Mouse (Mus musculus): ENCODE results near the gene A630095N17Rik. TPM values are rescaled to one million over a fixed set of nuclear protein-coding genes. Genes with fewer than 3 reads are reported as not detected.
A peak's percentile ranks its signal among the peaks of the same experiment; 100 is the strongest.

Gene A630095N17Rik
- polyA plus RNA-seq, 1 experiment, result not detected

GRCm38 (mm10) chr1:75182160-75182559, 49.7 kb downstream of the A630095N17Rik start:
- no peak overlapping the region for H3K27ac ChIP-seq (ENCODE audit: insufficient read depth, low read length)
- no peaks in the 10 kb centered on the region for H3K4me1 ChIP-seq (ENCODE audit: control insufficient read depth, insufficient read depth, low read length)
- no peak for TF ChIP-seq CTCF (IDR thresholded peaks at IDR 0.05; ENCODE audit: borderline replicate concordance, insufficient read depth, low read length)
- TF ChIP-seq POLR2A (IDR thresholded peaks at IDR 0.05; ENCODE audit: low read depth, low read length), result no peak
- H3K4me3 ChIP-seq (ENCODE audit: insufficient read depth, low read length), result no peak overlapping the region

GRCm38 (mm10) chr1:75181377-75181870, 50.5 kb downstream of the A630095N17Rik start:
- no peak for TF ChIP-seq CTCF (IDR thresholded peaks at IDR 0.05; ENCODE audit: borderline replicate concordance, insufficient read depth, low read length)
- no peak for TF ChIP-seq POLR2A (IDR thresholded peaks at IDR 0.05; ENCODE audit: low read depth, low read length)
- no peak overlapping the region for H3K4me3 ChIP-seq (ENCODE audit: insufficient read depth, low read length)
- H3K27ac ChIP-seq (ENCODE audit: insufficient read depth, low read length), result no peak overlapping the region
- no peaks in the 10 kb centered on the region for H3K4me1 ChIP-seq (ENCODE audit: control insufficient read depth, insufficient read depth, low read length)

GRCm38 (mm10) chr1:75180741-75181140, 51.2 kb downstream of the A630095N17Rik start:
- TF ChIP-seq CTCF (IDR thresholded peaks at IDR 0.05; ENCODE audit: borderline replicate concordance, insufficient read depth, low read length), result no peak
- no peak overlapping the region for H3K27ac ChIP-seq (ENCODE audit: insufficient read depth, low read length)

DNA sequence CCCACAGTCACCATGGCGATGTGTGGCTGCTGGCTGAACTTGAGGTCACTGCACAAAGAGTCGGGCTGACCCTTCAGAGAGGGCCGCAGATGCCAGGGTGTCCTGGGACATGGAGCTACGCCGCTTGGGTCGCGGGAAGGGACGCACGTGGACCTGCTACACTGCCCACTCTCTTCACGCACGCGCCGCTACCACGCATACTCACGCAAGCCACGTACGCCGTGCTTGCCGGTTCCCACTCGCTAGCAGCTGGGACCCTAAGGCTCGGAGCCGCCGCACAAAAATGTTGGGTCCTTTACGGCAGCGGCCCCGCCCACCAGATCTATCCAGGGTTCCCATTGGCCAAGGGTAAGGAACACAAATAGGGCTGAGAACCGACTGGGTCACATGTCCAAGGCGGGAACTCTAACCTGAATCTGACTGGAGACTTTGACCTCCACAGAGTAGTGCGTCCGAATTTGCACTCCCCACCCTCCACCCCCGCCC, 51.8 kb downstream of the A630095N17Rik start, which contains the start of gene Abcb6:
TSS of gene Abcb6 (minus strand) at position 288 of the 486 bp plus-strand sequence.
- Histone ChIP-seq H3K4me3 (ENCODE audit: insufficient read depth, low read length) (peak within 1 kb of the TSS; percentile 52), H3K27ac (ENCODE audit: insufficient read depth, low read length) (no peak within 1 kb of the TSS; the same call in 1 of the 2 replicates), H3K4me1 (ENCODE audit: control insufficient read depth, insufficient read depth, low read length) (no peaks in the 10 kb centered on the region)
- no peak for TF ChIP-seq CTCF (IDR thresholded peaks at IDR 0.05; ENCODE audit: borderline replicate concordance, insufficient read depth, low read length)
- peak; percentile 64 for TF ChIP-seq POLR2A (IDR thresholded peaks at IDR 0.05; ENCODE audit: low read depth, low read length)

More at GRCm38 (mm10) chr1:75180741-75181140, 51.2 kb downstream of the A630095N17Rik start:
- no peak overlapping the region for H3K4me3 ChIP-seq (ENCODE audit: insufficient read depth, low read length)
- no peaks in the 10 kb centered on the region for H3K4me1 ChIP-seq (ENCODE audit: control insufficient read depth, insufficient read depth, low read length)

DNA sequence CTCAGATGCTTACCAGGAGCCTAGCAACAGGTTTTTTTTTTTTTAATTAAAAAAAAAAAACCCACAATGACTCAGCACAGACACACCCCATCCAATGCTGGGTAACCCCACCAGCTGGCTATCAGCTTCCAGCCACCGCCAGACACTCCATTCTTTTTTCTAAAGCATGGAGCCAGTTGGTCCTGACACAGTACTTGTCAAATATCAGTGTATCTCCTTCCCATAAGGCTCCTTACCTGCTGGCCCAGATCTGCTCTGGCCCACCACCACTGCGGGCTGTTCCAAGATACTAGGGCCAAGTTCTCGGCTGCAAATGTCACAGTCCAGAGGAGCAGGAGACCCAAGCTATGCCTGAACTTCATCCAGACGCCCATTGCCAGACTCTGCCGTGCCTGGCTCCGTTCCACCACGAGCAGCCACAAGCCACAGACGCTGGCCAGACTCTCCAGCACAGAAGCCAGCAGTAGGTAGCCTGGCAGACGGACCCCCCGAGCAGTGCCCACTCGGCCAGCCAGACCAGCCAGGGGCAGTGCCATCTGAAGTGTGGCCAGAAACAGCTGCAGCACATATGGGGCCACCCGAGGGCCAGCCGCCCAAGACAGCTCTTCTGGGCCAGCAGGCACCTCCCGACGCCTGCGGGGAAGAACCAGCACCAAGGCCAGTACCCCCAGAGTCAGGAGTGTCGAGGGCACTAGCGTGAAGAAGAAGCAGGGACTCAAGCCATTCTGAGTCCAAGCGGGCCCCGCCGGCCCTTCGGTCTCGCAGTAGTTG, 52.4 kb downstream of the A630095N17Rik start:
- H3K27ac ChIP-seq (ENCODE audit: insufficient read depth, low read length), result no peak overlapping the region; the same call in 1 of the 2 replicates
- no peaks in the 10 kb centered on the region for H3K4me1 ChIP-seq (ENCODE audit: control insufficient read depth, insufficient read depth, low read length)
- TF ChIP-seq POLR2A (IDR thresholded peaks at IDR 0.05; ENCODE audit: low read depth, low read length) (no peak), CTCF (IDR thresholded peaks at IDR 0.05; ENCODE audit: borderline replicate concordance, insufficient read depth, low read length) (no peak)
- H3K4me3 ChIP-seq (ENCODE audit: insufficient read depth, low read length), result peak overlapping the region; percentile 52

Other genes with a start within 250 kb of the A630095N17Rik start
- 9.1 and 10.3 TPM in 2 replicates for gene Nhej1, start 106.9 kb downstream of the A630095N17Rik start, polyA plus RNA-seq (2011; ENCODE audit: insufficient read length, low read depth, missing spikeins)
- 0.42 TPM in 1 of 2 replicates, not detected in the other for gene Slc23a3, start 98.2 kb downstream of the A630095N17Rik start, polyA plus RNA-seq (2011; ENCODE audit: insufficient read length, low read depth, missing spikeins)
- gene Cnppd1, start 89.4 kb downstream of the A630095N17Rik start, polyA plus RNA-seq (2011; ENCODE audit: insufficient read length, low read depth, missing spikeins), result 34.2 and 40.9 TPM in 2 replicates
- 31.9 and 44.3 TPM in 2 replicates for gene Retreg2, start 89.3 kb downstream of the A630095N17Rik start, polyA plus RNA-seq (2011; ENCODE audit: insufficient read length, low read depth, missing spikeins)
- 11.8 and 14.8 TPM in 2 replicates for gene Zfand2b, start 63.5 kb downstream of the A630095N17Rik start, polyA plus RNA-seq (2011; ENCODE audit: insufficient read length, low read depth, missing spikeins)
- gene Abcb6, start 51.7 kb downstream of the A630095N17Rik start, polyA plus RNA-seq (2011; ENCODE audit: insufficient read length, low read depth, missing spikeins), result 7.0 and 13.4 TPM in 2 replicates
- 10.1 and 15.6 TPM in 2 replicates for gene Ankzf1, start 40.0 kb downstream of the A630095N17Rik start, polyA plus RNA-seq (2011; ENCODE audit: insufficient read length, low read depth, missing spikeins)
- 31.1 and 32.6 TPM in 2 replicates for gene Atg9a, start 39.9 kb downstream of the A630095N17Rik start, polyA plus RNA-seq (2011; ENCODE audit: insufficient read length, low read depth, missing spikeins)
- 25.1 and 34.3 TPM in 2 replicates for gene Glb1l, start 21.3 kb downstream of the A630095N17Rik start, polyA plus RNA-seq (2011; ENCODE audit: insufficient read length, low read depth, missing spikeins)
- 57.3 and 59.4 TPM in 2 replicates for gene Stk16, start 21.3 kb downstream of the A630095N17Rik start, polyA plus RNA-seq (2011; ENCODE audit: insufficient read length, low read depth, missing spikeins)
- 27.8 and 46.8 TPM in 2 replicates for gene Tuba4a, start 12.2 kb downstream of the A630095N17Rik start, polyA plus RNA-seq (2011; ENCODE audit: insufficient read length, low read depth, missing spikeins)
- 28.4 and 31.8 TPM in 2 replicates for gene Dnajb2, start 4.3 kb upstream of the A630095N17Rik start, polyA plus RNA-seq (2011; ENCODE audit: insufficient read length, low read depth, missing spikeins)
- 67.6 and 114 TPM in 2 replicates for gene Ptprn, start 32.4 kb upstream of the A630095N17Rik start, polyA plus RNA-seq (2011; ENCODE audit: insufficient read length, low read depth, missing spikeins)
- gene Resp18, start 46.3 kb upstream of the A630095N17Rik start, polyA plus RNA-seq (2011; ENCODE audit: insufficient read length, low read depth, missing spikeins), result not detected in 2 replicates
- 79.7 and 96.9 TPM in 2 replicates for gene Dnpep, start 85.9 kb upstream of the A630095N17Rik start, polyA plus RNA-seq (2011; ENCODE audit: insufficient read length, low read depth, missing spikeins)
- 11.3 and 12.3 TPM in 2 replicates for gene Des, start 128.2 kb upstream of the A630095N17Rik start, polyA plus RNA-seq (2011; ENCODE audit: insufficient read length, low read depth, missing spikeins)
- 54.2 and 56.4 TPM in 2 replicates for gene Speg, start 143.2 kb upstream of the A630095N17Rik start, polyA plus RNA-seq (2011; ENCODE audit: insufficient read length, low read depth, missing spikeins)
- 70.6 and 77.6 TPM in 2 replicates for gene Gmppa, start 203.8 kb upstream of the A630095N17Rik start, polyA plus RNA-seq (2011; ENCODE audit: insufficient read length, low read depth, missing spikeins)
- not detected in 2 replicates for gene Asic4, start 218.3 kb upstream of the A630095N17Rik start, polyA plus RNA-seq (2011; ENCODE audit: insufficient read length, low read depth, missing spikeins)
- gene Chpf, start 247.2 kb upstream of the A630095N17Rik start, polyA plus RNA-seq (2011; ENCODE audit: insufficient read length, low read depth, missing spikeins), result 68.1 and 82.3 TPM in 2 replicates
- 0.70 and 1.2 TPM in 2 replicates for gene Tmem198, start 247.4 kb upstream of the A630095N17Rik start, polyA plus RNA-seq (2011; ENCODE audit: insufficient read length, low read depth, missing spikeins)

Measured in embryonic fibroblast, embryonic 13.5 days (primary cell).